Mouse (Mus musculus) neural tube, embryonic 15.5 days (tissue): ENCODE results near the gene Pard6b. TPM values are rescaled to one million over a fixed set of nuclear protein-coding genes. Genes with fewer than 3 reads are reported as not detected.

Experiments used
- ATAC-seq: fragments of 200-750 bp; cut with Nextera tagmentation; 2 replicates; pipeline ENCODE4 v1.8.0; 2017; ENCODE audit warnings: mild to moderate bottlenecking, moderate TSS enrichment, moderate library complexity; ENCODE audit not compliant: low FRiP score
- H3K27ac ChIP-seq: fragments of 300-500 bp; sonication (generic); replicated peaks from 2 replicates; pipeline ENCODE4 v1.5.1; 2015; ENCODE audit warnings: mild to moderate bottlenecking, inconsistent platforms
- H3K27me3 ChIP-seq: fragments of 300-500 bp; sonication (generic); replicated peaks from 2 replicates; pipeline ENCODE4 v1.6.1; 2015; ENCODE audit warnings: inconsistent platforms
- H3K36me3 ChIP-seq: fragments of 300-500 bp; sonication (generic); 2 replicates; pipeline ENCODE4 v1.6.1; 2015; ENCODE audit warnings: inconsistent platforms
- H3K4me1 ChIP-seq: fragments of 300-500 bp; sonication (generic); 2 replicates; pipeline ENCODE4 v1.6.1; 2015; ENCODE audit warnings: inconsistent platforms
- H3K4me2 ChIP-seq: fragments of 300-500 bp; sonication (generic); 2 replicates; pipeline ENCODE4 v1.6.1; 2015; ENCODE audit warnings: inconsistent platforms, mild to moderate bottlenecking, moderate library complexity
- H3K4me3 ChIP-seq: fragments of 300-500 bp; sonication (generic); replicated peaks from 2 replicates; pipeline ENCODE4 v1.5.1; 2015; ENCODE audit warnings: mild to moderate bottlenecking, inconsistent platforms
- H3K9ac ChIP-seq: fragments of 300-500 bp; sonication (generic); replicated peaks from 2 replicates; pipeline ENCODE4 v1.6.1; 2015; ENCODE audit warnings: mild to moderate bottlenecking, inconsistent platforms
- H3K9me3 ChIP-seq: fragments of 300-500 bp; sonication (generic); replicated peaks from 2 replicates; pipeline ENCODE4 v1.6.1; 2016; ENCODE audit warnings: inconsistent platforms
- WGBS: fragments of 180-500 bp; shearing (Covaris S2); methylation state at CpG from one replicate; pipeline ENCODE4 v1.1.7; 2015; ENCODE audit warnings: mixed read lengths; 5-methylcytosine and 5-hydroxymethylcytosine counted together
- microRNA-seq: library from miRNA; unstranded; fragments of <30 nt; microRNA quantifications from one replicate; pipeline ENCODE4, GENCODE M21; 2017
- polyA plus RNA-seq: library from polyadenylated mRNA; unstranded; fragments of >200 nt; fragmentation: Nextera tagmentation; extraction: Ambion mirVana; gene quantifications from 2 replicates; pipeline ENCODE4 v1.2.1, GENCODE M21; 2015

Pard6b gene
- polyA plus RNA-seq, 1 experiment from 2014 or later, result 6.6 TPM

DNA sequence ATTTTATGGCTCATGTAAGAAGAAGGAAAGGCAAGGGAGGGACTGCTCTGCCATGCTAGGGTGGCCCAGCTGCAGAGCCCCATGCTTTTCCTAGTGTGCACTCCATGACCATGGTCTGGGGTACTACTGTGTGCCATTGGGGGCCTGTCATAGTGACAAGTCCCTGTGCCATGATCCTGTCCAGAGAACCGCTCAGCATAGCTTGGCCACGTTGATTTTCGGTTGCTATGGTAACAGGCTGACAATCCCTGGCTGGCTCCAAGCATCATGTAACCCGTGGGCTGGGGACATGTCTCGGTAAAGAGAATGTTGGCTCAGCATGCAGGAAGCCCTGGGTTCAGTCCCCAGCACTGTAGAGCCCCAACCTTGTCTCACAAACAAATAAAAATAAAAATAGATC, 63.0 kb downstream of the Pard6b start:
- Histone ChIP-seq H3K4me2 (no peak overlapping the region), H3K9me3 (no peaks in the 10 kb centered on the region), H3K27ac (no peak overlapping the region), H3K4me1 (peaks cover 8% of the 10 kb centered on the region; the same call in 1 of the 2 replicates), H3K9ac (no peak overlapping the region), H3K4me3 (no peak overlapping the region), H3K36me3 (no peaks in the 10 kb centered on the region), H3K27me3 (no peaks in the 10 kb centered on the region)
- peak; percentile 35; the same call in 1 of the 2 replicates for ATAC-seq
- WGBS, result 25% methylated on average over 5 of the region's 5 CpGs

DNA sequence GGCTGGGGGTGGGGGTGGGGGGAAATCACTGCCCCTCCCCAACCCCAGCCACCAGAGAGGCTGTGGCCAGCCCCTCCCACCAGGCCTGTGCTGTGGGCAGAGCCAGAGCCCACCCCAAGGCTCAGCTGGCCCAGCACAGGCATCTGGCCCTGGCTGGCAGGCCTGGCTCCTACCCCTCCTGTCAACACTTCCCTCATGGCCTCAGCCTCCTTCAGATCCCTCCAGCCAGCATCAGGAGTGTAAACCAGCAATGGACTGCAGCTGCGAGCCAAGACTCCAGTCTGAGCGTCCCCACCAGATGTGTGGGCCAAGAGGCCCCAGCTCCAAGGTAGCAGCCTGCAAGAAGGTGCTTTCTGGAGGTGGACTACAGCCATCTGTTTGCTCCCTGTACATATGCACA, 64.6 kb downstream of the Pard6b start:
- peaks cover 8% of the 10 kb centered on the region; the same call in 1 of the 2 replicates for H3K4me1 ChIP-seq
- no peak overlapping the region for H3K9ac ChIP-seq
- 84% methylated on average over 2 of the region's 2 CpGs for WGBS

DNA sequence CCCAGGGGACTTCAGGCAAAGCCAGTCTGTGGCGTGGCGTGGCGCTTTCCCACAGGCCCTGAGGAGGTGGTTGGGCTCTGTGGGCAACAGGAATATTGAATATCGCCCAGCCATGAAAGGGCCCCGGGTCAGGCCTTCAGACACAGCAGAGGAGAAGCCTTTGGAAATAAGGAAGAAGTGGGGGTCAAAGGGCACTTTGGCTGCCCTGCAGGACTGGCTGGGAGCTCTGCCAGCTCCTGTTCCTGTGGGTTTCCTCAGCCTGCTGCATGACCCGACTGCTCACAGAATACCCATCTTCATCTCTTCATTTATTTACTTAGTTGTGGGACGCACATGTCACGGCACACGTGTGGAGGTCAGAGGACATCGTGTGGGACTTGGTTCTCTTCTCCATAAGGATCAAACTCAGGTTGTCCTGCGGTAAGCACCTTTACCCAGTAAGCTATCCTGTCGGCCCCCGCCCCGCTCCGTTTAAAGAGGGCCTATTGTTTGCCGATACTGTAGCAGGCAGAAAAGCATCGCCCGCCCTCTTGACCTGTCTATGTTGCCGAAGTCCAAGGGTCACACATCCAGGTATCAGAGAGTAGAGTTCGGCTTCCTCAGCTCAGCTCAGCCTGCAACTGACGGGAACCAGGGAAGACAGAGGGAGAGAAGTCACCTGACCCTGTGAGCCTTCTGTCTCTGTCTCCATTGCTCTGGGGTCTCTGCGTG, 67.1 kb downstream of the Pard6b start:
- Histone ChIP-seq H3K27ac (no peak overlapping the region), H3K27me3 (no peaks in the 10 kb centered on the region), H3K36me3 (no peaks in the 10 kb centered on the region), H3K9ac (no peak overlapping the region), H3K4me1 (peaks cover 8% of the 10 kb centered on the region; the same call in 1 of the 2 replicates), H3K4me2 (no peak overlapping the region), H3K9me3 (no peaks in the 10 kb centered on the region), H3K4me3 (no peak overlapping the region)
- 75% methylated on average over 22 of the region's 22 CpGs for WGBS
- ATAC-seq, result no peak

More for the DNA sequence above, 64.6 kb downstream of the Pard6b start:
- Histone ChIP-seq H3K36me3 (no peaks in the 10 kb centered on the region), H3K9me3 (no peaks in the 10 kb centered on the region), H3K27ac (no peak overlapping the region), H3K4me2 (no peak overlapping the region), H3K27me3 (no peaks in the 10 kb centered on the region), H3K4me3 (no peak overlapping the region)
- no peak for ATAC-seq

DNA sequence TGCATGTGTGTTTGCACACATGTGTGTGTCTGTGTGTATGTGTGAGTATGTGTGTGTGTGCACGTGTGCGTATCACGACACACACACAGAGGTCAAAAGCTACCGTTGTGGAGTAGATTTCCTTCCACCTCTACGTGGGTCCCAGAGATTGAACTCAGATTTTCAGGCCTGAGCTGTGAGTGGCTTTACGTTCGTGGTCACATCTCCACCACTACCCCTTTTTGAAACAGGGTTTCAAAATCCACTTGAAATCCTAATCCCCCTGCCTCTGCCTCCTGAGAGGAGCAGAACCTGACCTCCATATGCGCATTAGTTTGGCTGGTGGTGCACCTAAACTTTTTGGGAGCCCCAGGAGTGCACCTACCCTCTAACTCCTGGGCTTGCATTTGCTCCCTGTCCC, 68.4 kb downstream of the Pard6b start:
- H3K9ac ChIP-seq, result no peak overlapping the region
- 90% methylated on average over 8 of the region's 8 CpGs for WGBS

More for the DNA sequence above, 68.4 kb downstream of the Pard6b start:
- H3K9me3 ChIP-seq, result no peaks in the 10 kb centered on the region
- H3K27me3 ChIP-seq, result no peaks in the 10 kb centered on the region
- no peak overlapping the region for H3K27ac ChIP-seq
- no peaks in the 10 kb centered on the region for H3K36me3 ChIP-seq
- ATAC-seq, result no peak
- peaks cover 2% of the 10 kb centered on the region; the same call in 1 of the 2 replicates for H3K4me1 ChIP-seq
- no peak overlapping the region for H3K4me3 ChIP-seq
- no peak overlapping the region for H3K4me2 ChIP-seq

Small RNA genes within 50 kb of the gene (microRNA-seq; reads per million reads assigned to microRNA genes)
- not detected for gene Gm24327

Other genes starting within 250 kb of the Pard6b start
- gene Ptpn1, start 148.9 kb upstream of the Pard6b start, polyA plus RNA-seq, result 69.6 and 71.7 TPM in 2 replicates
- gene Ripor3, start 70.4 kb upstream of the Pard6b start, polyA plus RNA-seq, result 0.47 and 0.66 TPM in 2 replicates
- 3.4 and 7.9 TPM in 2 replicates for gene Adnp, start 126.1 kb downstream of the Pard6b start, polyA plus RNA-seq
- gene Gm20716, start 149.4 kb downstream of the Pard6b start, polyA plus RNA-seq, result 17.6 and 20.7 TPM in 2 replicates
- gene Dpm1, start 149.6 kb downstream of the Pard6b start, polyA plus RNA-seq, result 63.9 and 74.7 TPM in 2 replicates
- 8.6 and 9.7 TPM in 2 replicates for gene Mocs3, start 149.6 kb downstream of the Pard6b start, polyA plus RNA-seq
- gene Kcng1, start 200.7 kb downstream of the Pard6b start, polyA plus RNA-seq, result 0.95 and 1.7 TPM in 2 replicates